Mouse (Mus musculus): Measurements from ENCODE around the gene Pakap.

Gene Pakap

DNA sequence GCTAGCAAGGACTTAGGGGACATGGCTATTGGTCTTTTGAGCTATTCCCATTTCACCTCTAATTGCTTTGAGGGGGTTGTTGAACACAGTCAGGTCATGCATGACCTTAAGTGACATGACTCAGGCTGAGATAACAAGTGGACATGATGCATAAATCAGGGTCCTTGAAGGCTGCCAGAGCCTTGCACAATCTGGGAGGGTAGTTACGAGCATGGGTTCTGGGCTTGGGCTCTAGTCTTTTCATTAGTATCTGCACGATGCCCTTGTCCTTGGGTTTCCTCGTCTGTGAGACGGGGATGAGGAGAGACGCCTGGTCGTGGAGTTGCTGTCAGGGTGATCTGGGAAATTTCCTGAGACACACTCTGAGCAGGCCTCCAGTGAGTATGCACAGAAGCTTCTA, 6.7 kb downstream of the Pakap start:
- no peak for DNase-seq

DNA sequence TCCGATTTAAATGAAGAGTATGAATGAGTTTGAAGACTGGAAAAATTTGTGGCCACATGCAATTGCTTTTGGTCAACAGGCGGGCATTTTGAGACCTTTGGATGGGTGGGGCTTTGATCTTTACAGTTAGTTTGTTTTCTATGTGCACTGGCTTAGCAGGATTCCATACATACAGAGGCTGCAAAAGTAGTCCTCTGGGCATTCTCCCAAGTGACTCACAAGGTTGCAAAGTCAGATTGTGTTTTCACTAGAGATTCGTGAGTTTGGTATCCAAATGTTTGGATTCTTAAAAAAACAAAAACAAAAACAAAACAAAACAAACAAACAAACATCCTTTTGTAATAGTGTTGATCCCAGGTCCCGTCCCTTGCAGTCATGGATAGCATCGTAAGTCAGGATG, 7.7 kb downstream of the Pakap start:
- no peak for DNase-seq

DNA sequence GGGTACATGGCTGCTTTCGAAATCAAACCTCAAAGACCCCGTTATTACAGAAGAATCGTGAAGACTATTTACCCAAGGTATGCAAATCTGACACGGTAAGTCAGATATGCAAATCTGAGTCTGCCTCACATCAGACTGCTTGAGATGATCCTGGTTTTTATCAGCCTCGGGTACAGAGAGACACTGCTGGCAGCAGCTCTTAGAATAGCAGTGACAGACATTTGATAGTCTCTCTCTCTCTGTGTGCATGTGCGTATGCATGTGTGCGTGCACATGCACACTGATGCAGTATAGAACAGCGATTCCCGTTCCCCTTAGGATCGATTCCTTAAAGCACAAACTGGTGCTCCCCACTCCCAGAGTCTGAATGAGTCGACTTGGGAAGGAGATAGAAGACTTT, 8.1 kb downstream of the Pakap start:
- no peak for DNase-seq

DNA sequence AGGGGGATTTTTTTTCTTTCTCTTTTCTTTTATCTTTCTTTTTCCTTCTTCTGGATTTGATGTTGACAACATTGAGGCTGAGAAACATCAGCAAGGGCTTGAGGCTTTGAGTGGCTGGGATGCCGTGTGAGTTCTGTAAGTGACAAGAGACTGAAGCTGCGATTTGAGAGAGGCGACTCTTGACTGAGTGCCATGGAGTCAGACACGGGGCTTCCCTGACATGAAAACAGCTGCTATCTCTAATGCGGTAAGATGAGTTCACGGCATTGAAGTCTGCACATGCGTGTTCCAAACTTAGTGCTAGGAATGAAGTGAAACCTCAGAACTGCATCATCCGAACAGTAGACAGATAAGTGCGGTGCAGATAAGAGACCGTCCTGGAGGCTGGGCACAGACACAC, 11.7 kb downstream of the Pakap start:
- no peak for DNase-seq

DNA sequence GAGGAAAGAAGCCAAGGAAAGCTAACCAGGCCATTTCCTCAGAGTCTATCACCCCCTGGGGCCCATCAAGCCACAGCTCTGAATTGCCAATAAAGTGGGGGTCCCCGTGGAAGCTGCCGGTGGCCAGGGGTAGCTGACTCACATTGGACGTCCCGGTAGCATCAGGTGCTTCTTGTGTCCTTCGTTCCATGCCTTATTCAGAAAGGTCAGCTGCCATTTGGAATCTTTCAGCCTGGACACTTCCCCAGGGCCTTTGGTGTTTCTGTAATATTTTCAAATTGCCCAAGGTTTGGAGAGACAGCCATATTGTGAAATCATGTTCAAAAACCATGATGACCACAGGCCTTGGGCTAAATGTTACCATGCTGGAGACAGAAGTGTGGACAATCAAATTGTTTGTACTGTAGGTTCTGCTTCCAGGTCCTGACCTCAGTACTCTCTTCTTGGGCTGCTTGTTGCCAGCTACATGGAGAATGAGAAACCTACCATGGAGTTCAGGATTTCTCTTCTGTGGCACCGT, 17.4 kb downstream of the Pakap start:
- DNase-seq = no peak

DNA sequence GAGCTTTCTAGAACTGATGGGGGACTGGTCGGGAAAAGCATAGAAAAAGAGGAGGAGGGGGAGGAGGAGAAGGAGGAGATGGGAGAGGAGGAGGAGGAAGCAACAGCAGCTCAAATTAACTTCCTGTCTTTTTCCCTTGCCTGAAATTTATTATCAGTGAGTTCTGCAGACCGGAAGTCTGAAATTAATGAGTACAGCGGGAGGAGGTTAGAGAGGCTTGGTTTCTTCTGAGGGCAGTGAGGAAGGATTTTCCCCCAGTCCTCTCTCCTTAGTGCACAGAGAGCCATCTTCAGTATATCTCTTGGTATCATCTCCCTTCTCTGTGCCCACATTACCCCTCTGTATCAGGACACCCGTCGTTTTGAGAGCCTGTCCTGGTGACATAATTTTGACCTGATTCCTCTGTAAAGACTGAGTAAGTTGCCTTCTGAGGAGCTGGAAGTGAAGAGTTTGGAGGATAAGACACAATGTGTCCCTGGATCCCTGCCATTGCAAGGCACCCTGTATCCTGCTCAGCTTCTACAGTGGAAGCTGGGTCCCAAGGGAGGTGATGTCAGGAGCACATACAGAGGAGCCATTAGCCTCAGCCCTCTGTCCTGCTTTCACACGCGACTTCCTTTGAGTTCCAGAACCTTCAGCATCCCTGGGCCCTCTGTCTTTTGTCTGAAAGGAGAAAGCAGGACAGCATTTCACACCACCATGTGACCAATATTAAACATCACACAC, 19.1 kb downstream of the Pakap start:
- DNase-seq = no peak

DNA sequence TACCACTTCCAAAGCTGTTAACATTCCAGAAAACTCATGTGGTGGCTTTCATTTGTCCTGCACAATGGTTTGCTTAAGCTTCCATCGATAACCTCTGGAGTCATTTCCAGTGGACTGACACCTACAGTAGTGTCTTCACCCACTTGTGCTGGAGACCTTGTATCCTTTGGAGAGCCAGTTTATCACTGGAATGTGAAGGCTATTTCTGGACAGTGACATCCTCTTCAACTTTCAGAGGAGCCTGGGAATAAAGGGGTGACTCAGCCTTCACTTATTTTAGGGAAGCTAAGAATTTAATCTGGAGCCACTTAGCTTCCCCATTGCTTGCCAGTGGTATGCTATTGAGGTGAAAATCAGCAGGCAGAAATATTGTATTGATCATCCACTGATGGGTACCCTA, 20.4 kb downstream of the Pakap start:
- no peak for DNase-seq

DNA sequence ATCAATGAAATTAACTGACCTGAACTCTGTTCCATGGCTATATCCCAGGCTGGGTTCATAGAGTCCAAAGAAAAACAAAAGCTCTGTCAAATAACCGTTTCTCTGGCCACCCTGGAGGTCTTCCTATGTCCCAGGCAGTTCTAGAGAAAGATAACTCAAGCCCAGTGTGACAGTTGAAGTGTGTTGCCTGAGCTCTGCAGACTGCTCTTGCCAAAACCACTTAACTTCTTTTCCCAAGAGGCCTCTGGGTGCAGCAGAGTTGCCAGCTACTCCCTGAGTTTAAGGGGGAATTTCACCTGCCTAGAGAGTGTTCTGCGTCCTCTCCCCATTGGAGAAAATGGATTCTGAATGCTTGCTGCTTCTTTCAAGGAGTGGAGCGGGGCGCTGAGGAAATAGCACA, 24.8 kb downstream of the Pakap start:
- no peak for DNase-seq

DNA sequence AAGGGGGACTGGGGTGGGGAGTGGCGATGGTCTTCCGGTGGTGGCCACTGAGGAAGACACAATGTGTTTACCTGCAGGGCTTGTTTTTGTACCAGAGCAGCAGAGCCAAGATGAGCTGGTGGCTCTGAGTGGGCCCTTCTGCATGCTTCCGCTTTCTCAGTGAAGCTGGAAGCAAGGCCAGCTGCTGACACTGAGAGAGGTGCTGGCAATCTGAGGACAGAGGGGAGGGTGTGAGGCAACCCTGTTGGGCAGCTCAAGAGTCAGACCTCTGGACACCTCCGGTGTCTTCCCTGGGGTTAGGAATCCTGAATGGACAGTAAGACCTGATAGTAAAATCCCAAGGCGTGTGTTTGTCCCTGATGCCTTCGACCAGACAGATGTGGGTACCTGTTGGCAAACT, 32.0 kb downstream of the Pakap start:
- no peak for DNase-seq

DNA sequence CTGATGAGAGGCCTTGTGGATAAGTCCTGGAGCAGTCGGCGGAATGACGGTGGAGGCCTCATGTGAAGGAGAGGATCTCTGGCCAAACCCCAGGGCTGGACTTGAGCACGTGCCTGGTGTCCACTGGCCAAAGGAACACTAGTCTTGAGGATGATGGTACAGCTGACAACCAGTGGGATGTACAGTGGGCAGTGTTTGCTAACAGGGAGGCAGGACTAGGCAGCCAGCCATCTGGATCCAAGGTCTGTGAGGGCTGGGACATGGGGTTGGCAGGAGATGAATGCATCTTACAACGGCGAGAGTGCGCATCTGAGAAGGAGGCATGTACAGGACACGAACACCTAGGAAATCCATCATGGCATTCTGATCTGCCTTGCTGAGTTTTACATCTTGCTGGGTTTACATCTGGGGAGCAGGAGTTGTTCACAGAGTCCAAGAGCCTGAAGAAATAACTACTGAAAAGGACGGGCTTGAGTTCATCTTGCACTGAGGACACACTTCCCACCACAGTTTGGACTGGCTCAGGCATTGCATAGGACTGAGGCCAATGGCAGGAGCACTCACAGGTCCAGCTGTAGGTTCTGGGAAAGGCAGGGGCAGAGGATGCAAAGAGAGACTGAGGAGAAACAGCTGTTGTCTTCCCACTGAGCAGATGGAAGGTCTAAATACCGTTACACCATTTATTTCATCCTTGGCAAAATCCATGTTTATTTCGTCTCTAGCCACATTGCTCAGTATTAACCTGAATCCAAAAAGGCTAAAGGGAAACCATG, 32.9 kb downstream of the Pakap start:
- no peak for DNase-seq

DNA sequence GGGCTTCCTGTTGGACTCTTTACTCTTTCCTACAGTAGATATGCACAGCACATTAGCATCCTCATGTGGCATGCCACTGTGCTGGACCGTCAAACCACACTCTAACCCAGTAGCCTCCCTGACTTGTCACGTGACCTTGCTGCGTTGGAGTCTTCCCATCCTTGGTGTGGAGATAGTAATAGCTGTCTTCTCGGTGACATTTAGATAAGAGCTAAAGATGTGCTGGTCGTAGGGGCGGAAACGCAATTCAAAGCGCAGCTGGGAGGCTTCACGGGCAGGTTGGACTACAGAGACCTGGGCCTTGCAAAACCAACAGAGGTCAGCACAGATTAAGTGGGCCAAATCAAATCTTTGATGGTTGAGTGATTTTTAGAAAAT, 33.5 kb downstream of the Pakap start:
- no peak for DNase-seq

DNA sequence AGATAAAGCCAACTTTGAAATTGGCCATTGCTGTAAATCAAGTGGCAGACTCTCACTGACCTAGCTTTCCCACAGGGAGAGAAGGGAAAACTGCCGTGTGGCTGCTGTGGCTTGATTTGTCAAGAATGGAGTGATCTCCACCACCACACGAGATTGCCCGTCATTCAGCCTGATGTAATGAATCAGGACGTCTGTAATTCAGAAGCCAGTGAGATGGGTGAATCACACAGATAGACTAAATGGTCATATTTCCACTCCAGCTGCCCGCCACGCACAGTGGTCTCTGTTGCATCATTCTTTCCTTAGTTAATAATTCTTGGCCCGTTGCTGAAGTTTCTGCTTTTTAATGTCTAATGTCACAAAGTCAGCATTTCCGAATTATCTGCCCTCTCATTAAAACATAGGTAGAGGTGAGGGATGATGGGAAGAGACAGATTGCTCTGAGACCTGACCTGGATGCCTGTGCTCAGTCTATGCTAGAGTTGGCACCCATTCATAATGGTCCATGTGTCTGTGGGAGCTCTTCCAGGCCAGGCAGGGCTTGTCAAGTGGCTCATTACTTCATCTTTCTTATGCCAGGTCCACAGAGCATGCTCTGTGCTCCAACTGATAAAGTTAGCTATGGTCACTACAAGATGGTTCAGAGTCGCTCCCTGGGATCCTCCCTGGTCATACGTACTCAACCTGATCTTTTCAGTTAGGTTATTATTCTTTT, 34.1 kb downstream of the Pakap start:
- peak; percentile 61 to 65 for DNase-seq

DNA sequence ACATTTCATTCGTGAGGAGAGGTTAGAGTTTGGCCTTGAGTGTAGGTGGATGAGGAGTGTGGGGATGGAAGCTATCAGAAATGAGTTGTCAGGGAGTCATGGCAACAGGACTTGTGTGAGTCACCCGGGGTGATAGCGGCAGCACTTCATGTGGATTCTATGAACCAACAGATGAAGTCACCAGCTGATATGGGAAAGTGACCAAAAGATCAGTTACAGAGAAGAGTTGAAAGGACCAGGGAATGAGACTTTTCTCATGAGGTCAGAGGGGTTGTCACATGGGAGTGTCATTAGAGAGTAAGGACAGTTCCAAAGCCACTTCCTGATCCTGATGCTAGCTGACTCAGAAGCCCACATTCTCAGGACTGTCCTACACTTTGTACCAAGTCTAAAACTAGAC, 38.3 kb downstream of the Pakap start:
- DNase-seq = no peak

DNA sequence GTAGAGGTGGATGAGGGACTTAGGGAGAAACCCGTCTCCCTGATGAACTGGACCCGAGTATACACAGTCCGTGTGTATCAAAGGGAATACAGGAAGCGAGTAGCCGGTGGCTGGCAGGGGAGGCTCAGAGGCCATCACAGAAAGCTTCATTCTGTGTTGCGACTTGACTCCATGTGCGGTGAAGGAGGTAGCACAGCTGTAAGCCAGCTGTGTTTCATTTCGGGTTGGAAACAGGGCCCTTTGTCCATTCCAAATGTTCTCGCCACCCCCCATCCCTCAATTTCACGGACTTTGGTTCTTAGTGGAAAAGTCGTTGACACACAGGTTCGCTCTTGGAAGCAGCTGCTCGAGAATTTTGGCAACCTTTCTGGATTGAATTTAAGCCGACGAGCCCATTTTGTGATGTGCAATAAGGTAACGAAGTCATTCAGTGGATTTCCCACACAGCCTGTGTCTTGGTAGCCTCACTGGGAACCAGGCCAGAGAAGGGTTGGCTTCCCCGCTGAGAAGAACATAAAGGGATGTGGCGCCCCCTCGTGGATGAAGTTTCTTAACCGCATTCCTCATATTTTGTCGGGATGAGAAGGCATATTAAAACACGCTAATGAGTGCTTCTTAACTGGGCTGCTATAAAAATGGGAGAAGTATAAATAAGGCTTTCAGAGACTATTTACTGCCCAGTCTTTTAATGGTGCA, 39.4 kb downstream of the Pakap start:
- DNase-seq = peak; percentile 84 to 92

DNA sequence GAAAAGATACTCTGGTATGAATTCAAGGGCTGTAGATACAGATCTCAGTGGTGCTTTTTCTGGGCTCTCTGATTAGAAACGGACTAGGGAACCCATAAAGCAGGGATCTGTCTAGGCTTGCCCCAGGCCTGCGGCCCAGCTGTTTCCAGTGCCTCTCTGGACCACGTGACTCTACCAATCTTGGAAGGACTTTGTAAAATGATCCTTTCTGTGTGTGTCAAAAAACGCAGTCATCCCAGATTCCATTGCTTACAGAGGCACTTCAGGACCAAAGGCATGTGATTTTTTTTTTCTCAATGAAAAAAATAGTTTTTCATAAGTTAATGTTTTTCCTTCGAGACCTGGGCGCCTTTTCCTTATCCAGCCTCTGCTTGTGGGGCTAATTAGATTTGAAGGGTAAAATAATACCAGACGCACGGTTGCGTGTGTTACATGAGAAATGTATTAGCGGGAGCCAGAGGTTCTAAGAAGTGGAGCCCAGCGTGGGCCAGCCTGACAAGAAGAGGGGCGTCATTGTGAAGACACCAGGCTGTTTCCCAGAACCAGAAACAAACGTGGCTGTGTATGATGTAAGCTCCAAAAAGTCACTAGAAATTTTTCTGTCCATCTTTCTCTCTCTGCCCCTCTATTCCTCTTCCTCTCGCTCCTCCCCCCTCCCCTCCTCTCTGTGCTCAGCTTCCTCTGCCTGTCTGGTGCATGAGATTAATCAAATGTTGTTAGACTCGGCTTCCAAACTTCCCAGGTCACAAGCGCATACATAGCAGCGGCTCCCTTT, 43.5 kb downstream of the Pakap start:
- DNase-seq = no peak

DNA sequence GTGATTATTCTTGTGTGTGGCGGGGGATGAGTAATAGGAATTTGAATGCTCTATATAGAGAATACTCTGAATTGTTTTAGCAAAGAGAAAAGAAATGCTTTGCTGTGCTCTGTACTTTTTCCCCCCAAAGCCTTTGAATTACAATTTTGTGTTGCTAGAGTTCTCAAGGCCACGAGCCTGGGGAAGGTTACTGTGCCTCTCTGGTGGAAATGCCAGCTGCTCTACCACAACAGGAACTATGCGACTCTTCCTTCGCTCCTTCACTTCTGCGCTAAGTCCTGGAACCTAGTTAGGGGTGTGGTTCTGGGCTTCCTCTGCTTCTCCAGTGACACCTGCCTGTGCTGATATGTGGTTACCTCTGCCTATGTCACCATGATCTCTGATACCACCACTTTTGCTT, 44.7 kb downstream of the Pakap start:
- no peak for DNase-seq

DNA sequence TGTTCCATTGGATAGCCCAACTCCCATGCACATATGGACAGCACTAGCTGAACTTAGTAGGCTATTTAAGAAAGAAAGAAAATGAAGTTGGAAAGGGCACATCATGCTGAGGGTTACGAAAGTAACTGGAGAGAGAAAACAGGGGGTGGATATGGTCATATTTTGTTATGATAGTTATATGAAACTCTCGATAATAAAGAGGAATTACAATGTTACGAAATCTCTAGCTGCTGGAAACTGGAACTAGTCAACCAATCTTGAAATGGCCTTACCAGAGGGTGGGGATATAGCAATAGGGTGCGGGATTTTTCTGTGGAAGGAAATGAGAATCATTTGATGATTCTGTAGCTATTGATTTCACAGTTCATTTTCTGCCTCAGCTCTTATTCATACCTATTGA, 46.7 kb downstream of the Pakap start:
- no peak for DNase-seq

DNA sequence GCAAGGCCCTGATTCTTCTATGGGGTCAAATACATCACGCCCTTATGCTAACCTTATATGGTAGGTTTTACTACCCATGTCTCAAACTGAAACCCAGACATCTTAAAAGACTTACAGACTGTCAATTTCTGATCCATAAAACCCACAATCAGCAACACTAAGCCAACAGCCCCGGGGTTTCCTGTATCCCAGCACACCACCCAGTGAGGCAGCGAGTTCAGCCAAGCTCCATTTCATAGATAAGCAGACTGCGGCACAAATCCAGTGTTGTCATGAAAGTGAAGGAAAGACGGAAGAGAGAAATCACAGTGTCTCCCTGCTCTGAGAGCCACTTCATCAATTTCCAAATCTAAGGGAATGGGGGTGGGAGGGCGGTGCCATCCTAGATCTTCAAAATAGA, 50.8 kb downstream of the Pakap start:
- no peak for DNase-seq

DNA sequence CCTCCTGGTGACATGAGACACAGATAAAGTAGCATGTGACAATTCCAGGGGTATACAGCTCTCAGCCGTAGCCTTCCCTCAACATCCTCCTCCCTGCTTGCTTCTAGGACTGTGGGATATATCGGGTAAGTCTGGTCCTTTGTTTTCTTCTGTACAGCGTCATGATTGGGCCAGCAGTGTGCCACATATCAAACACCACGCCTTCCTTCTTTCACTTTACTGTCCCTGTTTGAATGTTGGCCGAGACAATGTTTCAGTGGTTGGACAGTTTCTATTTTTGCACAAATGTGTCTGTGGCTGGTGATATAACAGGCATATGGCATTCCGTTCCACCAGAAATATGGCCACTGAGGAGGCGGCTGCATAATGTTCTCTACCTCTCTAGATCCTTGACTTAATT, 54.8 kb downstream of the Pakap start:
- DNase-seq = no peak

DNA sequence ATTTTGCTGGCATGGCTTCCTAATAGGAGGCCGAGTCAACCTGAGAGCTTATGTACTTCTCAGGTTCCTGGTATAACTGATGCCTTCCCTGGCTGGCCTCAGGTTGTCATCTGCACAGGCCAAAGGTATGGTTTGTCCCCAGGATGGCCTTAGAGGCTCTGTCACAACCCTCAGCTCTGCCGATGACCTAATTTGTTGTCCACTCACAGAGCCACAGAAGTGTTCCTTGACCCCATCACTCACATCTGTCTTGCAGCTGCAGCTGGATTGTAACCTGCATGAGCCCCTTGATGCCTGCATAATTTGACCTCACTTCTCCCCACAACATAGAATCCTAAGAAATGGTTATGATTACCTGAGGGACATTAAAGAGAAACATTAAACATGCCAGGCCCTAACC, 56.8 kb downstream of the Pakap start:
- DNase-seq = no peak

DNA sequence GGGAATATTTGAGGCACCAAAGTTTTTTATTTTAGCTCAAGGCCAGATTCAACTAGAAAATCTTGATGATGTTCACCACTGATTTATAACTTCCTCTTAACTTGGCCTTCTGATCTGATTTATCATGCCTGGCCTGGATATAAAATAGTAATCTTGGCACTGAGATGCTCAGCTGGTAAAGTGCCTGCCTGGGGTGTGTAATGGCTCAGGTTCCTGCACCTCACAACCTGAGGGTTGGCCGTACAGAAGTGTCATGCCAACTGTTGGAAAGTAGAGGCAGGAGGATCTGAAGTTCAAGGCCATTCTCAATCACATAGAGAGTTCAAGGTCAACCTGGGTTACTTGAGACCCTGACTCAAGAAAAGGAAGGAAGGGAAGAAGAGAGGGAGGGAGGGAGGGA, 57.3 kb downstream of the Pakap start:
- DNase-seq = no peak

DNA sequence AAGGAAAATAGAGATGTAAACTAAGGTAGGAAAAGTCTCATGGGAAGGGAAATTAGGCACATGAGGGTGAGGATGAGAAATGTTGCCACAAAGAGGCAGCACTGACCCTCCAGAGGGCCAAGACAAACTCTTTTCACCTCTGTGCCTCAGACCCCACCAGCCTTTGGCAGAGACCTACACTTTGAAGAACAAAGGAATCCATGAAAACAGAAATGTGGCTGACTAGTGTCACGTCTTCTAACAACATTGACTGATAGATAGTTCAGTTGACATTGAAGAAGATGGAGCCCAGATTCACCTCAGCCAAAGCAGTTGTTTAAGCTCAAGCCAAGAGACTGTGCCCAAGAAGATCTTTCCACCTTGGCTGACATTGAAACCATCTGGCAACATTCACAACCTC, 57.8 kb downstream of the Pakap start:
- no peak for DNase-seq

DNA sequence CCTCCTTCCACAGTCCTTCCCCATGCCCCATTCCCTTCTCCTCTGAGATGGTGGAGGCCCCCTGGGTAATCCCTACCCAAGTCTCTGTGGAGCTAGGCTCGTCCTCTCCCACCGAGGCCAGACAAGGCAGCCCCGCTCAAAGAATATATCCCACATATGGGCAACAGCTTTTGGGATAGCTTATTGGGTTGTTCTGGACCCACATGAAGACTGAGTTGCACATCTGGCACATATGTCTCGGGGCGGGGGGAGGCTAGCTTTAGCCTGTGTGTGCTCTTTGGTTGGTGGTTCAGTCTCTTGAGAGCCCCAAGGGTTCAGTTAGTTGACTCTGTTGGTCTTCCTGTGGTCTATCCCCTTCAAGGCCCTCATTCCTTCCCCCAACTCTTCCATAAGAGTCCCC, 58.9 kb downstream of the Pakap start:
- no peak for DNase-seq

Measured in cerebellum, adult 18-20 months (tissue).